Mouse (Mus musculus) forebrain, embryonic 11.5 days (tissue): ENCODE results near the gene Pex10. TPM values are rescaled to one million over a fixed set of nuclear protein-coding genes. Genes with fewer than 3 reads are reported as not detected.

Experiments used
- polyA plus RNA-seq: library from polyadenylated mRNA; unstranded; fragments of >200 nt; fragmentation: Nextera tagmentation; extraction: Ambion mirVana; gene quantifications from 2 replicates; pipeline ENCODE4 v1.2.1, GENCODE M21; 2014

Pex10 gene
- polyA plus RNA-seq, 1 experiment from 2014 or later: 7.2 TPM

Other genes with a start within 250 kb of the Pex10 start
- gene Ttc34, start 229.6 kb upstream of the Pex10 start, polyA plus RNA-seq: 0.11 and 0.20 TPM in 2 replicates
- 0.21 TPM in 1 of 2 replicates, not detected in the other for gene Mmel1, start 197.4 kb upstream of the Pex10 start, polyA plus RNA-seq
- gene Fam213b, start 167.9 kb upstream of the Pex10 start, polyA plus RNA-seq: 29.4 and 32.0 TPM in 2 replicates
- 0.61 and 1.4 TPM in 2 replicates for gene Tnfrsf14, start 138.5 kb upstream of the Pex10 start, polyA plus RNA-seq
- 313 and 318 TPM in 2 replicates for gene Hes5, start 106.1 kb upstream of the Pex10 start, polyA plus RNA-seq
- 43.1 and 49.1 TPM in 2 replicates for gene Pank4, start 102.9 kb upstream of the Pex10 start, polyA plus RNA-seq
- gene Plch2, start 10.2 kb upstream of the Pex10 start, polyA plus RNA-seq: 2.4 and 3.1 TPM in 2 replicates
- gene Rer1, start 19.4 kb downstream of the Pex10 start, polyA plus RNA-seq: 130 and 137 TPM in 2 replicates
- gene Morn1, start 19.6 kb downstream of the Pex10 start, polyA plus RNA-seq: 4.8 TPM in 2 replicates
- gene Ski, start 155.6 kb downstream of the Pex10 start, polyA plus RNA-seq: 14.1 and 14.7 TPM in 2 replicates
- gene Faap20, start 182.8 kb downstream of the Pex10 start, polyA plus RNA-seq: 105 and 107 TPM in 2 replicates